Comparison of ENCODE assay signal across 15 mouse cellular contexts in genomic region chr19:53712297-53713025, GRCm38 (mm10). TPM values are rescaled to one million over a fixed set of nuclear protein-coding genes. Genes with fewer than 3 reads are reported as not detected.
A peak's percentile ranks its signal among the peaks of the same experiment; 100 is the strongest.
DNase-seq lines count a peak whose midpoint lies in the region; ATAC-seq and TF ChIP-seq lines count a peak whose summit lies in the region.
"Had no signal": no experiment of that assay in that cellular context is flagged by ENCODE, and none has a peak within 500 bp of the region (broad histone marks: within the 10 kb centered on the region; RNA-seq: fewer than 3 reads in every experiment).

No protein-coding gene starts in this region.

- H3K9ac ChIP-seq in intestine, postnatal 0 days (ENCODE audit: low read depth, low read length) = no peak overlapping the region
- no peak overlapping the region for H3K9ac ChIP-seq in intestine, embryonic 15.5 days
- H3K9ac ChIP-seq in heart, embryonic 14.5 days (ENCODE audit: low read length) = peak overlapping the region; percentile 62; the same call in 1 of the 2 replicates
- H3K9ac ChIP-seq: embryonic facial prominence, embryonic 12.5 days; hindbrain, embryonic 15.5 days; limb, embryonic 15.5 days; neural tube, embryonic 15.5 days; stomach, embryonic 15.5 days had no signal

- 77% methylated on average over 7 of the region's 7 CpGs for WGBS in intestine, postnatal 0 days
- WGBS in intestine, embryonic 15.5 days = 70% methylated on average over 7 of the region's 7 CpGs
- WGBS in heart, embryonic 14.5 days = 16% methylated on average over 7 of the region's 7 CpGs

- ATAC-seq in intestine, postnatal 0 days = no peak
- ATAC-seq in intestine, embryonic 15.5 days = no peak
- ATAC-seq in heart, embryonic 14.5 days (ENCODE audit: insufficient number of reproducible peaks, insufficient read depth, low FRiP score, low read depth) = no peak
- ATAC-seq in megakaryocyte, adult 5-6 weeks (ENCODE audit: poor library complexity, severe bottlenecking) = no peak

- peak; percentile 18 for DNase-seq in 3T3-L1 (ENCODE audit: low read depth, low spot score)
- peak; percentile 9 for DNase-seq in 416B (ENCODE audit: low read depth)
- DNase-seq in frontal cortex, adult 2 months (ENCODE audit: extremely low spot score in 1 of 2, low spot score in 1 of 2) = no peak
- DNase-seq: cerebellum, adult 18-20 months; lung, adult 18-20 months; retina, postnatal 1 day had no signal

- no peaks in the 10 kb centered on the region for H3K36me3 ChIP-seq in intestine, postnatal 0 days (ENCODE audit: control insufficient read depth, insufficient read depth)
- H3K36me3 ChIP-seq in intestine, embryonic 15.5 days = no peaks in the 10 kb centered on the region
- H3K36me3 ChIP-seq in heart, embryonic 14.5 days (ENCODE audit: control insufficient read depth, insufficient read depth, low read length) = no peaks in the 10 kb centered on the region; the same call in 1 of the 2 replicates
- H3K36me3 ChIP-seq: embryonic facial prominence, embryonic 12.5 days; hindbrain, embryonic 15.5 days; limb, embryonic 15.5 days; neural tube, embryonic 15.5 days; stomach, embryonic 15.5 days had no signal

- H3K27ac ChIP-seq in intestine, postnatal 0 days (ENCODE audit: low read depth, low read length) = no peak overlapping the region
- H3K27ac ChIP-seq in intestine, embryonic 15.5 days = no peak overlapping the region
- peak overlapping the region; percentile 86 to 93 for H3K27ac ChIP-seq in heart, embryonic 14.5 days (replicated peaks in 1 of 2; ENCODE audit: control insufficient read depth in 1 of 2, insufficient read depth in 1 of 2, low read depth in 2 of 2, low read length in 2 of 2)
- H3K27ac ChIP-seq: embryonic facial prominence, embryonic 12.5 days; hindbrain, embryonic 15.5 days; limb, embryonic 15.5 days; neural tube, embryonic 15.5 days; stomach, embryonic 15.5 days had no signal

- TF ChIP-seq CTCF in intestine, postnatal 0 days (IDR thresholded peaks at IDR 0.05; ENCODE audit: low read depth) = peak; percentile 28

- no peaks in the 10 kb centered on the region for H3K9me3 ChIP-seq in intestine, postnatal 0 days (ENCODE audit: control insufficient read depth)
- no peaks in the 10 kb centered on the region for H3K9me3 ChIP-seq in intestine, embryonic 15.5 days
- H3K9me3 ChIP-seq in heart, embryonic 14.5 days (ENCODE audit: control insufficient read depth, low read length) = peaks cover 8% of the 10 kb centered on the region; the same call in 1 of the 2 replicates
- H3K9me3 ChIP-seq: limb, embryonic 15.5 days; neural tube, embryonic 15.5 days; stomach, embryonic 15.5 days had no signal

- H3K4me1 ChIP-seq in intestine, postnatal 0 days (replicated peaks; ENCODE audit: control insufficient read depth, insufficient read depth, low read length) = no peaks in the 10 kb centered on the region
- H3K4me1 ChIP-seq in intestine, embryonic 15.5 days (replicated peaks) = no peaks in the 10 kb centered on the region
- peaks cover 43 to 82% of the 10 kb centered on the region in 2 experiments for H3K4me1 ChIP-seq in heart, embryonic 14.5 days (ENCODE audit: control insufficient read depth in 2 of 2, insufficient read depth in 2 of 2, low read length in 2 of 2)
- H3K4me1 ChIP-seq: embryonic facial prominence, embryonic 12.5 days; hindbrain, embryonic 15.5 days; stomach, embryonic 15.5 days had no signal

- no peak overlapping the region for H3K4me2 ChIP-seq in intestine, postnatal 0 days (replicated peaks; ENCODE audit: low read depth)
- no peak overlapping the region for H3K4me2 ChIP-seq in intestine, embryonic 15.5 days (replicated peaks)
- H3K4me2 ChIP-seq in heart, embryonic 14.5 days (ENCODE audit: low read length) = peak overlapping the region; percentile 34
- H3K4me2 ChIP-seq: embryonic facial prominence, embryonic 12.5 days; hindbrain, embryonic 15.5 days; limb, embryonic 15.5 days; neural tube, embryonic 15.5 days; stomach, embryonic 15.5 days had no signal

- H3K27me3 ChIP-seq in intestine, postnatal 0 days (replicated peaks; ENCODE audit: control insufficient read depth, insufficient read depth, low read length) = no peaks in the 10 kb centered on the region
- H3K27me3 ChIP-seq in intestine, embryonic 15.5 days (replicated peaks) = no peaks in the 10 kb centered on the region
- no peaks in the 10 kb centered on the region for H3K27me3 ChIP-seq in heart, embryonic 14.5 days (ENCODE audit: control insufficient read depth, insufficient read depth, low read length)
- H3K27me3 ChIP-seq: embryonic facial prominence, embryonic 12.5 days; hindbrain, embryonic 15.5 days; limb, embryonic 15.5 days; neural tube, embryonic 15.5 days; stomach, embryonic 15.5 days had no signal

- H3K4me3 ChIP-seq in intestine, postnatal 0 days (ENCODE audit: low read depth, low read length) = no peak overlapping the region
- no peak overlapping the region for H3K4me3 ChIP-seq in intestine, embryonic 15.5 days (replicated peaks)
- no peak overlapping the region for H3K4me3 ChIP-seq in heart, embryonic 14.5 days (ENCODE audit: control insufficient read depth in 1 of 2, insufficient read depth in 1 of 2, low read depth in 1 of 2, low read length in 2 of 2)
- H3K4me3 ChIP-seq: embryonic facial prominence, embryonic 12.5 days; hindbrain, embryonic 15.5 days; limb, embryonic 15.5 days; neural tube, embryonic 15.5 days; stomach, embryonic 15.5 days had no signal

RNA-seq across cellular contexts. Expression of gene Rbm20, which starts 35.4 kb away (rescaled TPM):
- 0.42 and 0.52 TPM in 2 replicates for polyA plus RNA-seq in intestine, postnatal 0 days (2015; fragmentation: Nextera tagmentation; extraction: Ambion mirVana)
- 0.77 and 0.80 TPM in 2 replicates for polyA plus RNA-seq in intestine, embryonic 15.5 days (2015; fragmentation: Nextera tagmentation; extraction: Ambion mirVana)
- 52.0 and 55.2 TPM in 2 replicates for polyA plus RNA-seq in heart, embryonic 14.5 days (2014; fragmentation: Nextera tagmentation; extraction: Ambion mirVana)
- total RNA-seq in megakaryocyte, adult 5-6 weeks (2015) = not detected in 2 replicates
- 0.11 TPM in 1 of 2 replicates, not detected in the other for total RNA-seq in megakaryocyte, adult 5-6 weeks (2017)
- 6.8 and 6.9 TPM in 2 replicates for polyA plus RNA-seq in frontal cortex, adult 2 months (2012; rRNA removed)

Comparison
In these comparisons a context has a peak if more than half of its experiments do, and no peak if none do; other contexts are left out.
1. H3K27ac ChIP-seq: peak in heart, embryonic 14.5 days (2 of 2); none in intestine, postnatal 0 days (single experiment) and intestine, embryonic 15.5 days (single experiment).
2. DNase-seq: peak in 3T3-L1 (single experiment) and 416B (single experiment); none in frontal cortex, adult 2 months (0 of 2).